Mouse (Mus musculus) bone marrow, adult 2 months (tissue): ENCODE data around the gene Tmem72.

ENCODE experiments used
- CTCF ChIP-seq: fragments of 200-500 bp; IDR thresholded peaks from 2 replicates; pipeline ENCODE4 v1.5.1; 2011; ENCODE audit warnings: low read length, control low read depth; ENCODE audit not compliant: control insufficient read depth, insufficient read depth
- POLR2A ChIP-seq: fragments of 200-500 bp; IDR thresholded peaks from 2 replicates; pipeline ENCODE4 v1.6.1; 2011; ENCODE audit warnings: low read depth, mild to moderate bottlenecking, control low read depth, low read length, borderline replicate concordance; ENCODE audit not compliant: control insufficient read depth

- TF ChIP-seq POLR2A (no peak), CTCF (no peak)
Measured at GRCm38 (mm10) chr6:116735361-116735760, 18.6 kb upstream of the Tmem72 start.
